Mouse (Mus musculus) neural tube, embryonic 15.5 days (tissue): ENCODE data around the gene Tfeb. TPM values are rescaled to one million over a fixed set of nuclear protein-coding genes. Genes with fewer than 3 reads are reported as not detected.

Source experiments
- ATAC-seq: fragments of 200-750 bp; cut with Nextera tagmentation; 2 replicates; pipeline ENCODE4 v1.8.0; 2017; ENCODE audit warnings: mild to moderate bottlenecking, moderate TSS enrichment, moderate library complexity; ENCODE audit not compliant: low FRiP score
- H3K27ac ChIP-seq: fragments of 300-500 bp; sonication (generic); replicated peaks from 2 replicates; pipeline ENCODE4 v1.5.1; 2015; ENCODE audit warnings: mild to moderate bottlenecking, inconsistent platforms
- H3K27me3 ChIP-seq: fragments of 300-500 bp; sonication (generic); replicated peaks from 2 replicates; pipeline ENCODE4 v1.6.1; 2015; ENCODE audit warnings: inconsistent platforms
- H3K36me3 ChIP-seq: fragments of 300-500 bp; sonication (generic); 2 replicates; pipeline ENCODE4 v1.6.1; 2015; ENCODE audit warnings: inconsistent platforms
- H3K4me1 ChIP-seq: fragments of 300-500 bp; sonication (generic); 2 replicates; pipeline ENCODE4 v1.6.1; 2015; ENCODE audit warnings: inconsistent platforms
- H3K4me2 ChIP-seq: fragments of 300-500 bp; sonication (generic); 2 replicates; pipeline ENCODE4 v1.6.1; 2015; ENCODE audit warnings: inconsistent platforms, mild to moderate bottlenecking, moderate library complexity
- H3K4me3 ChIP-seq: fragments of 300-500 bp; sonication (generic); replicated peaks from 2 replicates; pipeline ENCODE4 v1.5.1; 2015; ENCODE audit warnings: mild to moderate bottlenecking, inconsistent platforms
- H3K9ac ChIP-seq: fragments of 300-500 bp; sonication (generic); replicated peaks from 2 replicates; pipeline ENCODE4 v1.6.1; 2015; ENCODE audit warnings: mild to moderate bottlenecking, inconsistent platforms
- H3K9me3 ChIP-seq: fragments of 300-500 bp; sonication (generic); replicated peaks from 2 replicates; pipeline ENCODE4 v1.6.1; 2016; ENCODE audit warnings: inconsistent platforms
- WGBS: fragments of 180-500 bp; shearing (Covaris S2); methylation state at CpG from one replicate; pipeline ENCODE4 v1.1.7; 2015; ENCODE audit warnings: mixed read lengths; 5-methylcytosine and 5-hydroxymethylcytosine counted together
- polyA plus RNA-seq: library from polyadenylated mRNA; unstranded; fragments of >200 nt; fragmentation: Nextera tagmentation; extraction: Ambion mirVana; gene quantifications from 2 replicates; pipeline ENCODE4 v1.2.1, GENCODE M21; 2015

The Tfeb gene
- polyA plus RNA-seq, 1 experiment from 2014 or later = 3.7 TPM

DNA sequence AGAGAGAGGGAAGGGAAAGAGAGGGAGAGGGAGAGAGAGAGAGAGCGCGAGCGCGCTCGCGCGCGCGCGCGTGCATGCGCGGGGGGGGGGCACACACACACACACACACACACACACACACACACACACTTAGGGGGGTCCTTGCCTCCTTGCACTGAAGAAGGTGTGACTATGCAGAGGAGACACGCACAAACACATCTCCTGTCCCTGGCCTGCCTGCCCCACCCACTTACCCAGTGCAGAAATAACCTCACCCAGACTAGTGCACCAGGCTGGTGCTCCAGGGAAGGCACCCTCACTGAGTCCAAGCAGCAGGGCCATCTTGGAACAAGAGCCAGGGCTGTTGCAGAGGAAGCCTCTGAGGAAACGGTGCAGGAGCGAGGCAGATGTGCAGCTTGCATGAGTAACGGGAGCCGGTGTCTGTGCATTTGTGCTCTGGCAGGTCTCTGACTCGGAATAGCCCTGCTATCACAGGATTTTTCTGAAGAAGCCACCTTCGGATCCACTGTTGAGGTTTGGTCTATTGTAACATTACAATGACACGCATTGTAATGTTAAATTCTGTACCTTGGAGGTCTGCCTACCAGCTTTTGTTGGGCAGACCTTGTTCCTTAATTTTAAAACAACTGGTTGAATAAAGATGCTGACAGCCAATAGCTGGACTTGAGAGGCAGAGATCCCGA lies 23.8 kb upstream of the Tfeb start:
- no peaks in the 10 kb centered on the region for H3K36me3 ChIP-seq
- H3K4me1 ChIP-seq = peaks cover 4% of the 10 kb centered on the region; the same call in 1 of the 2 replicates
- no peaks in the 10 kb centered on the region for H3K9me3 ChIP-seq
- H3K27me3 ChIP-seq = no peaks in the 10 kb centered on the region
- WGBS = 51% methylated on average over 22 of the region's 22 CpGs
- no peak overlapping the region for H3K27ac ChIP-seq
- H3K4me3 ChIP-seq = no peak overlapping the region
- no peak overlapping the region for H3K4me2 ChIP-seq
- no peak overlapping the region for H3K9ac ChIP-seq
- ATAC-seq = no peak

GRCm38 (mm10) chr17:47715037-47715436 lies 21.8 kb upstream of the Tfeb start:
- Histone ChIP-seq H3K36me3 (no peaks in the 10 kb centered on the region), H3K9me3 (no peaks in the 10 kb centered on the region), H3K27me3 (no peaks in the 10 kb centered on the region), H3K9ac (no peak overlapping the region), H3K4me1 (peaks cover 4% of the 10 kb centered on the region; the same call in 1 of the 2 replicates), H3K4me3 (no peak overlapping the region), H3K4me2 (no peak overlapping the region), H3K27ac (no peak overlapping the region)
- 67% methylated on average over 3 of the region's 3 CpGs for WGBS
- ATAC-seq = no peak

- no peak for ATAC-seq
- 90% methylated on average over 4 of the region's 4 CpGs for WGBS
- H3K9ac ChIP-seq = no peak overlapping the region
- H3K27me3 ChIP-seq = no peaks in the 10 kb centered on the region
- no peaks in the 10 kb centered on the region for H3K4me1 ChIP-seq
- no peak overlapping the region for H3K4me3 ChIP-seq
- no peaks in the 10 kb centered on the region for H3K36me3 ChIP-seq
- no peak overlapping the region for H3K4me2 ChIP-seq
- H3K27ac ChIP-seq = no peak overlapping the region
- no peaks in the 10 kb centered on the region for H3K9me3 ChIP-seq
These were observed 15.6 kb upstream of the Tfeb start for GRCm38 (mm10) chr17:47721183-47721582.

DNA sequence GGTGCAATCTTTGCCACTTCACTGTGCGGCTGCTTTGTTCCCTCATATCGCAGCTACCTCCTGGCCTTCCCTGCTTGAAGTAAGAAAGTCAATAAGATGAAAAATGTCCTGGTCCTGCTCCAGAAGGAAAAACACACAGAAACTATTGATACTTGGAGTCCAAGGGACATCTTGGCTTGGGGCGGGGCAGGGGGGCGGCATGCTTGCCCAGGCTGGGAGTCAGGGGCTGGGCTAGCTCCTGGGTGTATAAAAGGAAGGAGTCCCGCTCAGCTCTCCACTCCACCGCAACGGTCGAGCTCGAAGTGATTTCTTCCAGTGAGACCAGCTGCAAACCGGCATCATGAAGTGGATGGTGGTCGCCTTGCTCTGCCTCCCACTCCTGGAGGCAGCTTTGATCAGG lies 10.3 kb upstream of the Tfeb start, which contains the start of gene Pgc:
Pgc (plus strand) TSS at position 277 of the 400 bp plus-strand sequence.
- Histone ChIP-seq H3K9me3 (no peaks in the 10 kb centered on the region), H3K27ac (no peak within 1 kb of the TSS), H3K9ac (no peak within 1 kb of the TSS), H3K4me2 (no peak within 1 kb of the TSS), H3K4me3 (no peak within 1 kb of the TSS), H3K27me3 (peaks cover 4% of the 10 kb centered on the region; the same call in 1 of the 2 replicates), H3K4me1 (no peaks in the 10 kb centered on the region), H3K36me3 (no peaks in the 10 kb centered on the region)
- WGBS = 77% methylated on average over 11 of the region's 11 CpGs
- no peak for ATAC-seq

DNA sequence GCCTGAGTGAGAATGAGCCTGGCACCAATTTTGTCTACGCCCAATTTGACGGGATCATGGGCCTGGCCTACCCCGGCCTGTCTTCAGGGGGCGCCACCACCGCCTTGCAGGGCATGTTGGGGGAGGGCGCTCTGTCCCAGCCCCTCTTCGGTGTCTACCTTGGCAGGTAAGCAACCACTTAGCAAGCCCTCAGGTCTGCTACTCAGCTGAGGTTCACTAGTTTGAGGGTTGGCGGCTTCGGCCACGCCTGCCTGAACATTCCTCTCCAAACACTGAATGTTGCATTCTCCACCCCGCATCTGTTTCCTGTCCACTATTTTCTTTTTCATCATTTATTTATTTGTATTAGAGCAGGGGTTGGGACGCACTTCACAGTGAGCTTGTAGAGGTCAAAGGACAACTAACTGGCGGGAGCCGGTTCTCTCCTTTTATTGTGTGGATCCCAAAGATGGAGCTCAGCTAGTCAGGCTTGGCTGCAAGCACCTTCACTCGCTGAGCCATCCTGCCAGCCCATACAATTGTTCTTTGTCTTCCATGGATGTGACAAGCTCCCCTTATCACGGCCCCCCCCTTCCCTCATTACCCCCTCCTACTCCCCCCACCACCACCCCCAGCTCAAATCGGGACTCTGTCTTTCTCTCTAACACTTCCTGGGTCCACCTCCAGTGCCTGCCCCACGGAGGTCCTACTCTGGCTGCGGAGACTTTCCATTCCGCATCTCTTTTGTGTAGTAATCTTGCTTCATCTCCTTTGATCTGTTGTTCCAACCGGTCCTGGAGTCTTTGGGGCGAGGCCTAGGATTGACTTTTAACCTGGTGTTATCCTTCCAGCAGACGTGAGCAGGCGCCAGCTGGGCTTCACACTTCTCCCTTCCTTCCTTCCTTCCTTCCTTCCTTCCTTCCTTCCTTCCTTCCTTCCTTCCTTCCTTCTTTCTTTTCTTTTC lies 5.9 kb upstream of the Tfeb start:
- WGBS = 57% methylated on average over 24 of the region's 24 CpGs
- Histone ChIP-seq H3K27ac (no peak overlapping the region), H3K4me3 (no peak overlapping the region), H3K27me3 (peaks cover 4% of the 10 kb centered on the region; the same call in 1 of the 2 replicates), H3K4me1 (no peaks in the 10 kb centered on the region), H3K36me3 (no peaks in the 10 kb centered on the region), H3K9me3 (no peaks in the 10 kb centered on the region), H3K4me2 (no peak overlapping the region), H3K9ac (no peak overlapping the region)
- ATAC-seq = no peak

- WGBS = 70% methylated on average over 14 of the region's 14 CpGs
- ATAC-seq = no peak
- Histone ChIP-seq H3K4me3 (no peak overlapping the region), H3K36me3 (no peaks in the 10 kb centered on the region), H3K9ac (no peak overlapping the region), H3K9me3 (no peaks in the 10 kb centered on the region), H3K27ac (no peak overlapping the region), H3K4me2 (no peak overlapping the region), H3K27me3 (peaks cover 18% of the 10 kb centered on the region), H3K4me1 (peaks cover 26% of the 10 kb centered on the region)
These were observed 1.2 kb upstream of the Tfeb start for GRCm38 (mm10) chr17:47735553-47736100.

GRCm38 (mm10) chr17:47737271-47738065 lies 638 bp downstream of the Tfeb start:
- H3K27ac ChIP-seq = peak overlapping the region; percentile 54
- no peaks in the 10 kb centered on the region for H3K36me3 ChIP-seq
- peak overlapping the region; percentile 65 for H3K4me3 ChIP-seq
- 1% methylated on average over 45 of the region's 60 CpGs for WGBS
- no peaks in the 10 kb centered on the region for H3K9me3 ChIP-seq
- ATAC-seq = peak; percentile 71
- peaks cover 26% of the 10 kb centered on the region for H3K4me1 ChIP-seq
- peak overlapping the region; percentile 53 for H3K9ac ChIP-seq
- peak overlapping the region; percentile 96 for H3K4me2 ChIP-seq
- peaks cover 22% of the 10 kb centered on the region for H3K27me3 ChIP-seq

GRCm38 (mm10) chr17:47738066-47738878 lies 1.4 kb downstream of the Tfeb start:
- ATAC-seq = peak; percentile 21
- no peaks in the 10 kb centered on the region for H3K36me3 ChIP-seq
- peak overlapping the region; percentile 48; the same call in 1 of the 2 replicates for H3K9ac ChIP-seq
- H3K4me1 ChIP-seq = peaks cover 26% of the 10 kb centered on the region
- H3K27me3 ChIP-seq = peaks cover 22% of the 10 kb centered on the region
- no peaks in the 10 kb centered on the region for H3K9me3 ChIP-seq
- under 1% methylated on average over 47 of the region's 61 CpGs for WGBS
- peak overlapping the region; percentile 96 for H3K4me2 ChIP-seq
- H3K27ac ChIP-seq = peak overlapping the region; percentile 39
- peak overlapping the region; percentile 65 for H3K4me3 ChIP-seq

GRCm38 (mm10) chr17:47738879-47739798 lies 2.3 kb downstream of the Tfeb start:
- H3K4me2 ChIP-seq = peak overlapping the region; percentile 96
- no peaks in the 10 kb centered on the region for H3K36me3 ChIP-seq
- H3K9me3 ChIP-seq = no peaks in the 10 kb centered on the region
- peak overlapping the region; percentile 65 for H3K4me3 ChIP-seq
- ATAC-seq = no peak
- 0 out of 2 replicates have a peak overlapping the region, but pooled peaks have one; percentile 17 for H3K9ac ChIP-seq
- H3K27me3 ChIP-seq = peaks cover 22% of the 10 kb centered on the region
- peaks cover 26% of the 10 kb centered on the region for H3K4me1 ChIP-seq
- peak overlapping the region; percentile 29; the same call in 1 of the 2 replicates for H3K27ac ChIP-seq
- WGBS = 5% methylated on average over 20 of the region's 20 CpGs

DNA sequence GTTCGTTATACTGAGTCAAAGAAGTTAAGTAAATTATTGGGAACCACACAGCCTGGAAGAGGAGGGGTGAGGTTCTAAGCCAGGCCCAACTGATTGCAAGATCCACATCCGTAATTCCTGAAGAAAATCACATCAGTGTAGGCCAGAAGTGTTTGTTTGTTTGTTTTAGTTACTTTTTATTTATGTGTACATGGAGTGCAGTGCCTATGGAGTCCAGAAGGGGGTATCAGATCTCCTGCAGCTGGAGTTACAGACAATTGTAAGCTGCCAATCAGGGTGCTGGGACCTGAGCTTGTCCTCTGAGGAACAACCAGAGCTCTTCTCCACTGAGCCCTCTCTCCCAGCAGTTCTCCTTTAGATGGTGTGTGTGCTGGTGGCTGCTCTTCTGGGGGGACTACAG lies 3.4 kb downstream of the Tfeb start:
- Histone ChIP-seq H3K9ac (no peak overlapping the region), H3K27ac (no peak overlapping the region), H3K4me3 (no peak overlapping the region), H3K4me1 (peaks cover 26% of the 10 kb centered on the region), H3K36me3 (no peaks in the 10 kb centered on the region), H3K9me3 (no peaks in the 10 kb centered on the region), H3K27me3 (peaks cover 22% of the 10 kb centered on the region), H3K4me2 (no peak overlapping the region)
- 48% methylated on average over 2 of the region's 2 CpGs for WGBS
- no peak for ATAC-seq
